Mouse (Mus musculus) small intestine, adult 2 months (tissue): ENCODE measurements at regions not wholly inside any gene's neighbourhood (a gene's known extent, or its start where the extent isn't known, plus 50 kb on each side); places are given as distances from the start of the nearest gene placed in this dataset.

Source experiments
- CTCF ChIP-seq: fragments of 200-500 bp; IDR thresholded peaks from 2 replicates; pipeline ENCODE4 v1.5.1; 2012; ENCODE audit warnings: low read depth, mild to moderate bottlenecking, control low read depth, inconsistent platforms, low read length, moderate library complexity, mixed read lengths; ENCODE audit not compliant: insufficient replicate concordance, insufficient read length; ENCODE audit errors: extremely low read depth
- POLR2A ChIP-seq: fragments of 200-500 bp; IDR thresholded peaks from 2 replicates; pipeline ENCODE4 v1.6.1; 2012; ENCODE audit warnings: low read depth, mild to moderate bottlenecking, control low read depth, inconsistent platforms, low read length, moderate library complexity

DNA sequence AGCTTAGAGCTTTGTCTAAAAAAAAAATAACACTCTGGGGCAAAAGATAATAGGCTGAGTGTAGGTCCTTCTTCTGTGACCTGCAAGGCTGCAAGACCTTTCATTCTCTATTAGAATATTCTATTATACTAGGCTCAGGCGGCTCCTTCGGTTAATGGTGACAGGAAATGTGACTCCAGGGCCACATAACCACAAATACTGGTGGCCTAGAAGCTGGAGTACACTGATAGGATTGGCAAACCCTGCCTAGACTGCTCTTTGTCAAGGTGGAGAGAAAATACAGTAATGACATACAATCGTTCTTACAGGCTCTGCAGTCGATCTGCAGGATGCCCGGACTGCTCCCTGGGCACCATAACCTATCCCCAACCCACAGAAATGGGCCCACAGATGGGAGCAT is 146.3 kb upstream of the Zfp462 start:
- TF ChIP-seq POLR2A (no peak), CTCF (no peak)
